Mouse (Mus musculus): ENCODE results near the gene Fam19a3. TPM values are rescaled to one million over a fixed set of nuclear protein-coding genes. Genes with fewer than 3 reads are reported as not detected.

Fam19a3 gene
- polyA plus RNA-seq, 1 experiment from 2014 or later = 0.06 TPM

DNA sequence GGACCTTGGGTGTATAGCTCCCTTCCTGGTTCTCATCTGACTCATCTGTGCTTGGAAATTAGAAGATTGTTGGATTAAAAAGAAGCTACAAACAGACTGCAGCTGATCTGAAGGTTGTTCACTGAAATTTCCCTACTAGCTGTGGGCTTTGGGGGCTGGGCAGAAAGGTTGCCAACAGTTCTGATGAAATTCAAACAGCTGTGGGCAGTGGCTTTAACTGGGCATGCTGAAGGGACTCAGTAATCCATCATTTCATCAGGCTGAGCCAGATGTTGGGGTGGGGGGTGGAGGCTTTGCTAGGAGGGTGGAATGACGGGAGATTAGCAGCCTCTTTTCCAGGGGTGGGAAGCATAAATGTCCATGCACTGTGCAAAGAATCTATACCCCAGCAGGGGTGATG is 38.5 kb downstream of the Fam19a3 start:
- Histone ChIP-seq H3K4me2 (replicated peaks) (no peak overlapping the region), H3K27me3 (no peaks in the 10 kb centered on the region), H3K27ac (no peak overlapping the region), H3K36me3 (no peaks in the 10 kb centered on the region), H3K9me3 (replicated peaks) (no peaks in the 10 kb centered on the region), H3K4me3 (no peak overlapping the region), H3K4me1 (no peaks in the 10 kb centered on the region), H3K9ac (no peak overlapping the region)
- ATAC-seq (ENCODE audit: low FRiP score) = no peak
- WGBS = 53% methylated on average over 1 of the region's 1 CpGs

DNA sequence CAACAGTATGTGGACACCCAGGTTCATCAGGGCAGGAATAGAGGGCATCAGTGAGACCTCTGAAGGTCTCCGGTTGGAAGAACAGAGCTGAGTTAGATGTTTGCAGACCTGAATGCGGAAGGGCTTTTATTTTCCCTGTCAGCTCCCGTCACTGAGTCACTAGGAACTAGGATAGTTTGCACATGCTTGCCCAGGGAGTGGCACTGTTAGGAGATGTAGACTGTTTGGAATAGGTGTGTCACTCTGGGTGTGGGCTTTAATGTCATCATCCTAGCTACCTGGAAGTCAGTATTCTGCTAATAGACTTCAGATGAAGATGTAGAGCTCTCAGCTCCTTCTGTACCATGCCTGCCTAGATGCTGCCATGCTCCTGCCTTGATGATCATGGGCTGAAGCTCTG is 39.7 kb downstream of the Fam19a3 start:
- H3K9me3 ChIP-seq (replicated peaks) = no peaks in the 10 kb centered on the region
- no peak overlapping the region for H3K4me3 ChIP-seq
- H3K27ac ChIP-seq = no peak overlapping the region
- H3K9ac ChIP-seq = no peak overlapping the region
- H3K27me3 ChIP-seq = no peaks in the 10 kb centered on the region
- WGBS = 96% methylated on average over 3 of the region's 3 CpGs
- no peaks in the 10 kb centered on the region for H3K36me3 ChIP-seq
- H3K4me1 ChIP-seq = no peaks in the 10 kb centered on the region
- no peak overlapping the region for H3K4me2 ChIP-seq (replicated peaks)
- ATAC-seq (ENCODE audit: low FRiP score) = no peak

DNA sequence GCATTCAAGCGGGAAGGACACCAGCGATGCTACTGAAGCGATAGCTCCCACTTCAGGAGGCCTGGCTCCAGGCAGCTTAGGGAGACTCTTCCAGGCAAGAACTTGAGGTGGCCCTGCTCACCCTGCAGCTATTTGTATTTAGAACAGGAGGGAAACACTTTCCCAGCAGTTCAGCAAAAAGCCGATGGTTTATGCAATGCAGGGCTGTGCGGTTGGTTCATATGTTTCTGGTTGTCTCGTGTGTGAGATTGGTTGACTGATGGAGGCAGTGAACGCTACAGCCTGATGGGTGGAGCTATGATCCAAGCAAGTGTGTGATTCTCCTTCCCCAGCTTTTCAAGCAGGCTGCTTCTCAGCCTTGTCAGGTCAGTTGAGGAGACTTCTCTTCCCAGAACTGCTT is 47.0 kb downstream of the Fam19a3 start:
- Histone ChIP-seq H3K27ac (no peak overlapping the region), H3K27me3 (no peaks in the 10 kb centered on the region), H3K36me3 (no peaks in the 10 kb centered on the region), H3K9ac (no peak overlapping the region), H3K9me3 (replicated peaks) (no peaks in the 10 kb centered on the region), H3K4me1 (no peaks in the 10 kb centered on the region), H3K4me2 (replicated peaks) (no peak overlapping the region), H3K4me3 (no peak overlapping the region)
- WGBS = 61% methylated on average over 7 of the region's 7 CpGs
- ATAC-seq (ENCODE audit: low FRiP score) = no peak

DNA sequence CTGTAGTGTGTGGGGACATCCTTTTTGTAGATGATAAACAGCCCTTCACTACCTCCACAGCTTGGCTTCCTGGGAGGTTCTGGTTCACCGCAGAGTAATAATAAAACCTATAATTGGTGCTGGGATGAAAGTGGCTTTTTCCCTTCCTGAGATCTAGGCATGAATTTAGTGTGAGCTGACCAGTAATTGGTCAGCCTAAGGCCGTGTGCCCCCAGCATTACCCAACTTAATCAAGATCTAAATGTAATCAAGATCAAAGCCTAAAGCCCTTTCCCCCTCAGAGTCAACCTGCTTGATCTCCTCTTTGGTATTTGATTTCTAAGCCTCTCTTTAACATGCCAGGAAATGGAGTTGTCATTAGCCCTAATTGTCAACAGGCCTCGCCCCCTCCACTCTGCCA is 48.7 kb downstream of the Fam19a3 start:
- ATAC-seq (ENCODE audit: low FRiP score) = no peak
- Histone ChIP-seq H3K27ac (no peak overlapping the region), H3K36me3 (no peaks in the 10 kb centered on the region), H3K4me1 (no peaks in the 10 kb centered on the region), H3K4me2 (replicated peaks) (no peak overlapping the region), H3K9me3 (replicated peaks) (no peaks in the 10 kb centered on the region), H3K9ac (no peak overlapping the region), H3K27me3 (no peaks in the 10 kb centered on the region), H3K4me3 (no peak overlapping the region)
- WGBS = 73% methylated on average over 3 of the region's 3 CpGs

DNA sequence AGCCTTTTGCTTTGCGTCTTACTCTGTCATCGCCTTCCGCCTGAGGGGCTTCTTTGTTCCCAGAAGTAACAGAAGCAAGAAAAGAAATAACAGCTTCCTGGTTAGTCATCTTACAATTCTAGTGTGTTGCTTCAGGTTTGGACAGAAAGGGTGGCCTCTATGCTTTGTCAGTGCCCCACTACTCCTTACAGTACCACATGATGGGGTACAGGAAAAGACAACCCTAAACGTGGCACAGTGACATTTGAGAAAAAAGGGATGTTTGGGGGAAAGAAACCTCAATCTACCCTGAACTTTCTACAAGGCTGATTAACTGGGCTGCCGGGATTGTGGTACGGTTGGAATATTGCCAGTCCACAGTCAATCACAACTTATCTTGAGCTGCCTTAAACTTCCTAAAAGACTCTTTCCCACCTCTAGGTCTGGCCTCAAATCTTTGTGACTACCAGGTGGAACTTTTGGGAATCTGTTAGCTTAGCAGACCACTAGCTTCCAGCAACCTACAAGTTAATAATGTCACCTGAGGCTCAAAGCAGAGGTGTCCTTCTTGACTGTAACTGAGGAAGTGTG is 52.3 kb downstream of the Fam19a3 start:
- Histone ChIP-seq H3K36me3 (no peaks in the 10 kb centered on the region), H3K4me2 (replicated peaks) (no peak overlapping the region), H3K9me3 (replicated peaks) (peaks cover 4% of the 10 kb centered on the region; the same call in 1 of the 2 replicates), H3K4me3 (no peak overlapping the region), H3K4me1 (no peaks in the 10 kb centered on the region), H3K9ac (no peak overlapping the region), H3K27me3 (no peaks in the 10 kb centered on the region), H3K27ac (no peak overlapping the region)
- 78% methylated on average over 6 of the region's 6 CpGs for WGBS
- no peak for ATAC-seq (ENCODE audit: low FRiP score)

Other genes with a start within 250 kb of the Fam19a3 start
- 21.4 and 22.0 TPM in 2 replicates for gene Slc16a1, start 143.2 kb downstream of the Fam19a3 start, polyA plus RNA-seq (2016; fragmentation: Nextera tagmentation; extraction: Ambion mirVana)
- gene Ppm1j, start 784 bp downstream of the Fam19a3 start, polyA plus RNA-seq (2016; fragmentation: Nextera tagmentation; extraction: Ambion mirVana) = 1.4 and 2.0 TPM in 2 replicates
- 112 and 121 TPM in 2 replicates for gene Rhoc, start 6.5 kb upstream of the Fam19a3 start, polyA plus RNA-seq (2016; fragmentation: Nextera tagmentation; extraction: Ambion mirVana)
- 27.1 and 38.0 TPM in 2 replicates for gene Mov10, start 36.7 kb upstream of the Fam19a3 start, polyA plus RNA-seq (2016; fragmentation: Nextera tagmentation; extraction: Ambion mirVana)
- 38.3 and 42.5 TPM in 2 replicates for gene St7l, start 82.2 kb upstream of the Fam19a3 start, polyA plus RNA-seq (2016; fragmentation: Nextera tagmentation; extraction: Ambion mirVana)
- gene Capza1, start 82.7 kb upstream of the Fam19a3 start, polyA plus RNA-seq (2016; fragmentation: Nextera tagmentation; extraction: Ambion mirVana) = 201 and 208 TPM in 2 replicates
- gene Wnt2b, start 180.1 kb upstream of the Fam19a3 start, polyA plus RNA-seq (2016; fragmentation: Nextera tagmentation; extraction: Ambion mirVana) = 1.1 and 1.9 TPM in 2 replicates

All from hindbrain, embryonic 12.5 days (tissue).